Mouse (Mus musculus) adipocyte (in vitro differentiated cells): ENCODE measurements around the gene Smndc1.

ENCODE experiments used
- DNase-seq: peaks from one replicate; pipeline ENCODE4 v3.0.0-alpha.2; 2016; ENCODE audit warnings: low spot score

Gene Smndc1

GRCm38 (mm10) chr19:53390495-53391007 lies at the start of gene Smndc1:
Gene Smndc1 (minus strand): TSS chr19:53390578.
- peak; percentile 99 for DNase-seq

DNA sequence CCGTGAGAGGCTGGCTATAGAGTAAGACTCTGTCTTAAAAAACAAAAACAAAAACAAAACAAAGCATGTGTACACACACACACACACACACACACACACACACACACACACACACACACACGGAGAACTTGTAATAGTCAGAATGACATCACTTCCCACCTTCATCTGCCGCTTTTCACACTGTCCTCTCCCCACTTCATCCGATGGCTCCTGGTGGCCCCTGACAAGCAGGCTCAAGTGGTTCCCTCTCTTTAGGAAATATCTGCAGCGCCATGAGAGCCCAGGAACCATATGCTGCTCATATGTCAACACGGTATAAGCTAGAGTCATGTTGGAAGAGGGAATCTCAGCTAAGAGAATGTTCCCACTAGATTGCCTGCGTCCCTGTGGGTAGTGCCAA lies 49.0 kb upstream of the Smndc1 start:
- no peak for DNase-seq

GRCm38 (mm10) chr19:53437991-53438390 lies 47.6 kb upstream of the Smndc1 start:
- DNase-seq: no peak

DNA sequence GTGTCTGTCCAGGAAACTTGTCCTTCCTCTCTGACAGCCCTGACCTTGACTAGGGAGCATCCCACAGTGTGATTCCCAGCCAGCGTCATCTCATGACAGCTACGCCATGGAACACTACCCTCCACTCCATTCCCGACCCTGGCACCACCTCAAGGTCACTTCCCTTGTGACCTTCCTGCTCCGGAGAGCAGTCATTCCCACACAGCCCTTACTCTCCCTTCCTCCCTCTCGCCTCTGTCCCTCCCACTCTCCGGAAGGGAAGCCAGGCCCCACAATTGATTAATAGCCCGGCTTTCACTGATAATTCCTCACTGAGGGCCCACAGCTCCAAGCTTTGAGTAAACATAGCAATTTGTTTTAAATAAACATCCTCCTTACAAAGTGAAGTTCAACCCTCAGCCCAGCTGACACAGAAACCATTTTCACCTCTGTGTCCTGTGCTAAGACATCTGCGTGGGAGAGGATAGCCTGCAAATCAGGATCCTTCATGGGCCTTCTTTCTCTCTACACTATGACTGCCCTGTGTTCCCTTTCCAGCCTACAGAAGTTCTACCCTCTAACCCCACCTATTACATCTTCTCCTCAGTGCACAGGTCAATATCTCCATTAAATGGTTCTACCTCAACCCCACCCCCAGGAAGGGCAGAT lies 47.1 kb upstream of the Smndc1 start:
- DNase-seq: peak; percentile 26

DNA sequence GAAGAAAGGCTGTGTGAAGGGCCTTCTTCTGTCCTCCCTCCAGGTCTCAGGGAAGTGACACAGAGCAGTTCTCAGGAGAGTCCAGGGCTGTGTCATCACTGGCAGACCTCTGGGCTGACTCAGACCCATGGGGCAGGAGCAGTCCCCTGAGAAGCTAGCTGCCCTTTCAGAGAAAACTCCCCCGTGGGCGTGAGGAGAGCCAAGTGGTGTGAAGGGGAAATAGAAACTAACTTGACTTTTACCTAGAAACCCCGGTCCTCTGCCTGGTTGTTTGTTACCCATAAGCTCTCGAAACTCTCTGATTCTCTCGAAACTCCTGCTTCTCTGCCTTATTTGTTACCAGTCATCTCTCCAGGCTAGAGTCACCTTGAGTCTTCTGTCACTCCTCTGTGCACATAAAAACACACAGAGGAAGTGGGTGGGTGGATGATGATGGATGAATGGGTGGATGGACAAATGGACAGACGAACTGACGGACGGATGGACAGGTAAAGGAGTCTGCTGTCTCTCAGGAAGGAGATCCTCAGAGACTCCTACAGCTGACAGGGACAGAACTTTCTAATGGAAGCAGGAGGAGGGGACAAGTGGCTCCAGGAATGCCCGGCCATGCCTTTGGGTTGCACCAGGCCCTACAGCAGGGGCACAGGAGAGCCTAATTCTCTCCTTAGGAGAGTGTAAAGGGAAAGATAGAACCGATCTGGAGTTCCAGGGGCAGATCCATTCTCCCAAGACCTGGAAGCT lies 43.7 kb upstream of the Smndc1 start:
- peak; percentile 79 for DNase-seq

DNA sequence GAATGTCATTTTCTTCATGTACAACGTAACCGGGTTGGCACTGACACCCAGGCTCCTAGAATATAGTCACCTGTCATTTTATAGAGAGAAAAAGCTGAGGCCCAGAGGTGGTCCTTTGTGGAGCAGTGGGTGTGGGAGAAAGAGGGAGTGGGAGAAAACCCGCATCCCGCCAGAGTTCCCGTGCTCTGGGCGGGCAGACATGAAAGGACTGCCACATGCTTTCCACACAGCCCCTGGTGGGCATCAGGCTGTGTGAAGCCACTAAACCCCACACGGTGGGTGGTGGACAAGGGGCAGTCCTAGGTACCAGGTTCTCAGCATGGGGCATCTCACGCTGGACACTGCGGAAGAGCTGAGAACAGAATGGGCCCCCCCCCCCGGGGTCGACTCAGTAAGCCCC lies 40.6 kb upstream of the Smndc1 start:
- DNase-seq: no peak

DNA sequence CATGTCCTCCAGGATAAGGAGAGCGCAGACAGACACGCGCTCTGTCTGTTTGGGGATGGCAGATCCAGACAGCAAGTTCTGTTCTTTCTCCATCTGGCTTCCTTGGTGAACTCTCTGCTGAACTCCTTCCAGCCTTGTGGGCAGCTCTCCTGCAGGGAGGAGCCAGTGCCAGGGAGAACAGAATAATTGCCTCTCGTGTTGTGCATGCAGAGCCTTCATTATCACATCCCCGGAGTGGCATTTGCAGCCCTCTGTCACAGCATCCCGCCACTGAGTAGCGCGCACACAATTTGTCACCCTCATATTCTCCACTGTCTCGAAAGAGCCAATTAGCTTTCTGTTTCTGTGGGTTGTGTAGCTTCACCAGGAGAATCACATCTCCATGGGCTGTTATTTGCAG lies 40.0 kb upstream of the Smndc1 start:
- peak; percentile 76 for DNase-seq

DNA sequence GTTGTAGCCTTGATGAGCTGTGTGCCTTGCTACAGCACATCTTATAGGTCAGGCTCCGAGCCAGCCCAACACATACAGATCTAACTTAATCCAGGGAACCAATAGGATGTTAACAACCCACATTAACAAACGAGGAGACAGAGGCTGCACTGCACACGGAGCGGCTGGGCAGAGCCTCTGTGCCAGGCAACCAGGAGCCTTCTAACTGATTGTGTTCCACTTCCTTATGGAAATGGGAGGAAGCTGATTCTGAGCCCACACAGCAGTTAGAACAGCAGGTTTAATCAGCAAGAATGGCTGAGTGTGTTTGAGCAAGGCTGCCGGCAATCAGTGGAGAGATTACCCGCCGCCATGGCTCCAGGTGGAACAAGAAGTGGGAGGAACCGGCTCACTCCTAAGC lies 37.4 kb upstream of the Smndc1 start:
- no peak for DNase-seq

GRCm38 (mm10) chr19:53427346-53427745 lies 37.0 kb upstream of the Smndc1 start:
- DNase-seq: peak; percentile 58

GRCm38 (mm10) chr19:53425824-53426223 lies 35.4 kb upstream of the Smndc1 start:
- DNase-seq: no peak

DNA sequence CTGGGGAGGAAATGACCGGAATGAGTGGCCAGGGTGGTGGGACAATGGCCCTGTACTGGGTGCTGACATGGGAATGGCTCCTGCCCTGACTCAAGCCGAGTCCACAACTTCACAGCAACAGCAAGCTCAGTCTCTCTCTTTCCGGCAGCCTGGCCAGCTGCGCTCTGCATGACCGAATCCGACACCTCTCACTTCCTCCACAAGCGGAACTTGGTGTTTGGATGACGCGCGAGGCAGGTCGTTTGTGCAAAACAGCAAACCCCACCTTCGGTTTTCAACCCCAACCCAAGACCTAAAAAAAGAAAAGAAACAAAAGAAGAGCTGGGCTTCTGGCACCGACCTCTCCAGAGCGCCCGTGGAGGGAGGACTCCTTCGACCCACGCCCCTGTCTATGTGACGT lies 34.3 kb upstream of the Smndc1 start:
- no peak for DNase-seq

GRCm38 (mm10) chr19:53423816-53424465 lies 33.6 kb upstream of the Smndc1 start:
- no peak for DNase-seq

DNA sequence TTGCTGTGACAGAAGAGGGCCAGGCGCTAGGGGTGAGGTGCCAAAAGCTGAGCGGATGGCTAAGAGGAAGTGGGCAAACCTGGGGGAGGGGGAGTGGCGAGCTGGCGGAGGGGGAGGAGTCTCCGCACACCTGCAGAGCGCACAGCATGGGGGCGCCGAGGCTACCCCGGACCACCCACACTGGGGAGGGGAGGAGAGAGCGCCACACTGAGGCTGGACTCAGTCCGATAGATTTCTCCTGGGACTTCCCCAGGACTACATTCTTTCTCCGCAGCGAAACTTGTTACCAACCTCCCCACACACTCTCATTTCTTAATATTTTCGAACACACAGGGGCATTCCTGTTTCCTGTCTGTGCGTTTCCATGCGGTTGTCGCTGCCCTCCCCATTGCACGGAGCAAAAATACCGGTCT lies 33.0 kb upstream of the Smndc1 start:
- no peak for DNase-seq

DNA sequence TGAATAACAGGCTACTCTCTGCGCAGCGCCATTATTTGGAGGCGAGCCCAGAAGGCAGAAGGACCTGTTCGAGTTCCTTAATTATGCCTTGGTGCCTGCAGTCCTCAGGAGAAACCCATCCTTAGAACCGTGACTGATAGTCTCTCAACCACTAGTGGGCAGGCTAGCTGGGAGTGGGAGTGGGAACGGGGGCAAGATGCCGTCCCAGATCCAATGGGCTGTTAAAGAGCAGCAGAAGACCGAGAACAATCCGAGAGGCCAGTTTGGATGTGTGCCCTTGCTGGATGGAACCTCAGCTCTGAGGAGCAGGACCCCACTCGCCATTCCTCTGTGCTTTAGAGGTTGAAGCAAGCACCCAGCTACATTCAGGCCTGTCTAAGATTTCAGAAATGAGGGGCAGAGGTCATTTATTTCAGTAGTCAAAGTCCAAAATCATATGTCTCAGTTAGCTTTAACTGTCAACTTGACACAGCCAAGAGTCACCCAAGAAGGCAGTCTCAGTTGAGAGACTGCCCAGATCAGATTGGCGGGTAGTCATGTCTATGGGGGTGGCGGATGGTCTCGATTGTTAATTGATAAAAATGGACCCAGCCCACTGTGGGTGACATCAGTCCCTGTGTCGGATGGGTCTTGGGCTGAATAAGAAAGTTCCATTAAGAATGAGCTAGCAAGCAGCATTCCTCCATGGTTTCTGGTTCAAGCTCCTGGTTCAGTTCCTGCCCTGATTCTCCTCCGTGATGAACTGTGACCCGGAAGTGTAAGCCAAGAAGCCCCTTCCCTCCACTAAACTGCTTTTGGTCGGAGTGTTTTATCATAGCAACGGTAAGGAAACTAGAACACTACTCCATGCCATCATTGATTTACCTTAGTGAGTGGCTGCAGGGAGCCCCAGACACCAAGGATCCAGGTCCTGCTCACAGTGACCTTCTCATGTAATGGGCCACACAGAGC lies 32.3 kb upstream of the Smndc1 start:
- no peak for DNase-seq

- no peak for DNase-seq
These were observed 31.3 kb upstream of the Smndc1 start for GRCm38 (mm10) chr19:53421583-53422188.

DNA sequence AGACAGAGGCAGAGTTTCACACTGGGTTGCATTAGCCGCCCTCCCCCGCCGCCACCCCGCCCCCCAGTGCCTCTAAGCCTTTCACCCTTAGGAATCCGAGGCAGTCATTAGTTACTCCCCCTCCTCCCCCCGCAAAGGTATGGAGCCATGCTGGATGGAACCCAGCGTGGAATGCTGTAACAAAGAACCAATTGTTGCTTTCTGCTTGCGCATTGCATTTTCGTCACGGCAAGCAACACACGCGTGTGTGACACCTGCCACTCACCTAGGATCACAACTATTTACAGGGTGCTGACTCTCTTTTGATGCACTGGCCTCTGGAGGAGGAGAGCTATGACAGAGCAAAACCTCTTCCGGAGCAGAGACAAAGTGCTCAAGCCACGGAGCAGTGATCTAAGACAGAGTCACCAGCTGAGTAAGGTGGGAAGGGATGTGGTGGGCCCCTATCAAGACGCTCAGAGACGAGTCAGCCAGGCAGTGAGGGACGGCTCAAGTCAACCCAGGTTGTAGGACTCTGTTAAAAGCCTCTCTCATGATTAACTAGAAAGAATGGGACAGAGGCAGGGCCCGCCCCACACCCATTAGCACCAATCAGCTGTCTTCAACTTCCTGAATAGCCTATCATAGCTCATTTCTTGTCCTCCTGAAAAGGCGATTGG lies 30.7 kb upstream of the Smndc1 start:
- DNase-seq: peak; percentile 87

DNA sequence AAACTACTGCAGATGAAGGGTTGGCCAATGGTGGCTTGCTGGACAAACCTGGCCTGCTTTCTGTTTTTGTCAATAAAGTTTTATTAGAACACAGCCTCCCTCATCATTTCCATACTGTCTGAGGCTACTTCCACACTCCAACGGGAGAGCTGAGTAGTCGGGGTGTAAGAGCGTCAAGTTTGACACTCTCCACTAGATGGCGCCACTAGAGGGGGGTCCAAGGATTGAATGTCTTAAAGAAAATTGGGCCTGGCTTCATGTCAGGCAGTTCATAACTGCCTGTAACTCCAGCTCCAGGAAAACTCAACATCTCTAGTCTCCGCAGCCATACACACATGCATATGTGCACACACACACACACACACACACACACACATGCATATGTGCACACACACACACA lies 29.5 kb upstream of the Smndc1 start:
- peak; percentile 87 for DNase-seq

DNA sequence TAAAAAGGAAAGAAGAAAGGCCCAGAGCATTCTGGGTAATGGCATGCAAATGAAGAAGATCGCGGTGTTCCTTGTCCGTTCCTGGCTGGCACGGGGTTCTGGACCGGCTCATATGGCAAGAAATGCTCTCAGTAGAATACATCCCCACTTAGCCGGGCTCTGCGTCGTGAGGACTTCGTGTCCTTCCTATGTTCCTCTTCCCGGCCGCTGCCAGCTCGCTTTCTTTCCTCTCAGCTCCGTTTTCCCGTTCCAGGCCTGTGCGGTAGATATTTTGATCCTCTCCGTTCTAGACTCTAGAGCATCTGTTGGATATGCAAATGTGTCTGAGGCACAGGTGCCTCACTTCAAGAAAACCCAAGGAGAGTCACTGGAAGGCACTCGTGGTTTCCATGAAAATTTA lies 24.8 kb upstream of the Smndc1 start:
- no peak for DNase-seq

DNA sequence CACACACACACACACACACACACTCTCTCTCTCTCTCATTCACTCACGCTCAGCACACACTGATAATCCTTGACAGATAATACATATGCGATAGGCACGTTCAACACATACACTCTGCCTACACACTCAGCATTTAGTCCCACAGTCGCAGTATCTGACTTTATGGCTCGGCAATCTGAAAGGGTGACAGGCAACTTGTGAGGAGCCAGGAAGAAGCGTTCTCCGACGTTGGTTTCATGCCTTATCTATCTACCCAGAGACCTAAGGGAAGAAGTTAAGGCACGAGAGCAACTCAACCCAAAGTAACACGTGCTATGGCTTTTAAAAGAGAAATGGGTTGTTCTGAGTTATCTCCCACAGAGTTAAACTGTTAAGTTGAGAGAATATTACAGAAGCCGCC lies 24.3 kb upstream of the Smndc1 start:
- DNase-seq: no peak

DNA sequence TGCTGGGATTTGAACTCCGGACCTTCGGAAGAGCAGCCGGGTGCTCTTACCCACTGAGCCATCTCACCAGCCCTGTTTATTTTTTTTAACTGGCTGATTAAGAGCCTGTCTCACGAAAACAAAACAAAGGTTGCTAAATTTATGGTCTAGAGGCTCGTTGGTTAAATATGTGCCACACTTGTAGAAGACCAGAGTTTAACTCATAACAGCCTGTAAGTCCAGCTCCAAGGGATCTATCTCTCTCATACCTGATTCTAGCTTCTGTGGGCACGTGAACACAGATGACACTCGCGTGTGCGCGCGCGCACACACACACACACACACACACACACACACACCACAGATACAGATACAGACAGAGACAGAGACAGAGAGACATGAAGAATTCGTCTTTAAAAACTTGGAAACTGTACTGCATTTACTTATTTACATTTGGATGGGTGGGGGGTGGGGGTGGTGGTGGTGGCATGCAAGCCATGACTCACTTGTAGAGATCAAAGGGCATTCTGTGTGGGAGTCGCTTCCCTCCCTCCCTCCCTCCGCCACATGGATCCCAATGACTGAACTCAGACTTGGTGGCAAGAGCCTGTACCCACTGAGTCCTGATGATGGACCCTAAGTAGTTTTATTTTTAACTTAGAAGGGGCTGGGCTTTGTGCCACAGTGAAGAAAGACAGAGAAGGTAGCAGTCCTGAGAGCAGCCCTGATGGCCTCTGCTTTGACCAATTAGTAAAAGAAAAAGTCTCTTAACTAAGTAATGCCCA lies 23.4 kb upstream of the Smndc1 start:
- no peak for DNase-seq
